Mouse (Mus musculus) left cerebral cortex, postnatal 25 days (tissue): ENCODE measurements around the gene Usp47. TPM values are rescaled to one million over a fixed set of nuclear protein-coding genes. Genes with fewer than 3 reads are reported as not detected.

Experiments used
- DNase-seq, 2 experiments: peaks; one replicate each; pipeline ENCODE4 v3.0.0; 2022; ENCODE audit warnings: low spot score in 2 of 2, mixed read lengths in 1 of 2
- intact Hi-C: fragments of 180-260 bp; cut with DNase I; formaldehyde crosslinking; loops from one replicate; pipeline ENCODE4 v1.15.1; 2025
- total RNA-seq, 2 experiments: library from RNA; stranded (reverse); gene quantifications; 2 replicates each; pipeline ENCODE4 v1.2.3; 2021

The Usp47 gene
- total RNA-seq, 2 experiments from 2014 or later = 61.9 to 67.0 TPM

DNA sequence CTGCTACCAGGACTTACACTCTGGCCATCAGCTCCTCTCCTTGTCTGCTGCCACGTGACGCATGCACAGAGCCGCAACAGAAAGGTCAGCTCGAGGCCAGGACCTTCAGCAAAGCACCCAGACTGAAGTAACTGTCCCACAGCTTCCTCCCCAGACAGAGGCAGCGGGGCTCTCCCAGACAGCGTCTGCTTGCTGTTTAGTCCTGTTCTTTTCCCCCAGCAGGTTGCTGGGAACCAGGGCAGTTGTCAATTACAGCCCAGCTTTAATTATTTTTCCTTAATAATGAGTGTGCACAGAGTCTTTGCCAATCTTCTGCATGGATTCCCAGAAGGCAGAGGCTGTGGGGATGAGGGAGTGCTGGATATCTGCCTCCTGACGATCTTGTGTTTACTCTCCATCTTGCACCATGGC, 119.8 kb downstream of the Usp47 start:
- intact Hi-C loops = no loop called here
- no peak for DNase-seq

DNA sequence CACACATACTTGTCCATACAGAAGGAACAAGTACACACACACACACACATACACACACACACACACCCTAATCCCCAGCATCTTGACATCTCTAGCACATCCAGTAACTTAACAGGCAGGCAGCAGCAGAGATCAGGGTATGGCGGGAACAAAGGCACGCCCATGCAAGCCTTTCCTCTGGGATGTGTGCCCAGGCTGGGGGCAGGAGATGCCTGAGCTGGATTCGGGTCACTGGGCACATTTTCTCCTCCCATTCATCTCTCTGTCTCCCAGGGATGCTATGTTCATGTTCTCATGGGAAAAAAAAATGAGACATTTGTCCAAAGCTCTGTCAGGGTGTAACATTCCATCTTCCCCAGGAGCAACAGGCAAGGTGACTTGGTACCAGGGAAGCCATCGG, 120.7 kb downstream of the Usp47 start:
- no peak for DNase-seq
- intact Hi-C loops = no loop called here

DNA sequence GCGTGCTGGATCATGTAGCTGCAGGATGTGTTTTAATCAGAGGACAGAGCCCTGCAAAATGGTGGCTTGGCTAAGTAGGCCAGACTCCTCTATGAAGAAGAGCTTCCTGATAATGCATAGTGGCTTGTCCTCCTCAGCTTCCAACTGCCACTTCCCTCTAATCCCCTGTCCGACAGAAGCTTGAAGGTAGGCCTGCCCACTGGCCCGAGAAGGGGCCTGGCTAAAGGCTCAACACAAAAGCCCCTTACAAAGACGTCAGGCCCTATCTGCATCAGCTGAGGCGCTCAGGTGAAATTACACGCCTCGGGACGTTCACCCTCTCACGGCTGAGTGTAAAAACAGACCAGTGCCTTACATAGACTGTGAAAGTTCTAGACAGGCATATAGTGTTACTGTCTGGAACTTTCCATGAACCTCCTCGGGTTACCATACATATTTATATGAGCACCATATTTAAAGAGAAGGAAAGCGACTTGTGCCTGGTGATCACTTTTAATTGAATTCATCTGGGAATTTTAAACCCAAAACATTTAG, 121.4 kb downstream of the Usp47 start:
- no peak for DNase-seq
- intact Hi-C loops = no loop called here

GRCm38 (mm10) chr7:112147979-112148378, 124.7 kb downstream of the Usp47 start:
- DNase-seq = no peak
- intact Hi-C loops = no loop called here

DNA sequence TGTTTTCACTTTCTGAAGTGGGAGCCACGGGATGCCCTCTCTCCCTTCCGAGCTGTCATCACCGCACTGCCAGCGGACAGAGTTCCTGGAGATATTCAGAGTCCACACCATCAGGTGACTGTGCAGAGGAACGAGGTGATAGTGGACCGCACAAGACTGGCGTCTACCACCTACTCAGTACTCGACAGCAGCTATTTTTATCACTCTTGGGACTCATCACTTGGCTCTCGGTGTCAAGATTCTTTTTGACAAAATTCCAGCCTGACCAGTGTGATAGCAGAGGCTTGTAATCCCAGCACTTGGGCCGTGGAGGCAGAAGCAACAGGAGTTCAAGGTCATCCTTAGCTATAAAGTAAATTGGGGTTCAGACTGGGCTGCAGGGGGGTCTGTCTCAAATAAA, 125.8 kb downstream of the Usp47 start:
- DNase-seq = no peak
- intact Hi-C loops = no loop called here

GRCm38 (mm10) chr7:112154445-112154844, 131.1 kb downstream of the Usp47 start:
- intact Hi-C loops = no loop called here
- DNase-seq = no peak

GRCm38 (mm10) chr7:112155194-112155593, 131.9 kb downstream of the Usp47 start:
- no peak for DNase-seq
- intact Hi-C loops = no loop called here

DNA sequence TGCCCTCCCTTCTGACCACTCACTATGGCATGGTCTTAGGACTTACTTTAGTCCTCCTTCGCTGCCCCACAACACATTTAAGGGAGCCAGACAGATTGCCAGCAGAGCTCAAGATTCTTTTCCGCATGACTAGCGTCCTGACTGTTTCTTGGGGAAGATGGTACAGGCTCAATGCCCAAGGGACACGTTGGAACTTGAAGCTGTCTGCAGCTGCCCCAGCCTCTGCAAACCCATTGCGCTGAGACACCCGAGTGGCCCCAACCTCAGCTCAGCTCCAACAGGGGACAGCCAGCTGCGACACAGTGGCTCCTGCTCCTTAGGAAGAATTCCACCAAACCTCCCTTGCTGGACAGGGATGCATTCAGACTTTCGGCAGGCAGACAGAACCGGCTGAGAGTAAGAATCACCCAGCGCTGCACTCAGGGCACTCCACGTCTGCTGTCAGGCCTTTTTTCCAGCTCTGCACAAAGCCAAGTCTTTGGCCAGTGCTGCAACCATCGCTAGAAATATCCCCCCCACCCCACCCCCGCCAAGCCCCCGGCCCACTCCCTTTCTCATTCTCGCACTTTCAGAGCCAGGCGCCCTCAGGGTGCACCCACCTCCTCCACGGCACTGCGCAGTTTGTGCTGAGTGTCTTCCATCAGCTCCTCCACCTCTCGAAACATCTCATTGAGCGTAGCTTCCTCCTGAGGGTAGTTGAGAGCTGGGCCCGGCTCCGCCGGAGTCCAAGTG, 134.4 kb downstream of the Usp47 start:
- DNase-seq = peak in 1 of 2 experiments; percentile 38
- intact Hi-C loops = no loop called here

DNA sequence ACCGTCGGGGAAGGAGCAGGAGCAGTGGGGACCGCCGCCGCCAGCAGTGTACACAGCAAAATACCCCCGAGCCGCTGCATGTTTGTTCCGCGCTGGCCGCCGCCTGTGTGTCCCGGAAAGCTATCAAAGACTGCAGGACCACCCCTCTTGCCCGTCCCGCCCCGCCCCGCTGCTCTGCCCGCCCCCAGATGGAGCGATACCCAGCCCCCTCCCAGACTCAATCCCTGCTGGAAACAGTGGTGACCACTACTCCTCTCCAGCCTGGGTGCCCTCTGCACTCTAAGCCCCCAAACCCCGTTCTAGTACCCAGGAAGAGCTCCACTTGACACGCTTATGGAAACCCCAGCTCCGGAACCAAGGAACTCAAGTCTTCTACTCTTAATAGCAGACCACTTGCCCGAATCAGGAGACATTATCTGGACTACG, 135.0 kb downstream of the Usp47 start:
- no peak for DNase-seq
- intact Hi-C loops = no loop called here

DNA sequence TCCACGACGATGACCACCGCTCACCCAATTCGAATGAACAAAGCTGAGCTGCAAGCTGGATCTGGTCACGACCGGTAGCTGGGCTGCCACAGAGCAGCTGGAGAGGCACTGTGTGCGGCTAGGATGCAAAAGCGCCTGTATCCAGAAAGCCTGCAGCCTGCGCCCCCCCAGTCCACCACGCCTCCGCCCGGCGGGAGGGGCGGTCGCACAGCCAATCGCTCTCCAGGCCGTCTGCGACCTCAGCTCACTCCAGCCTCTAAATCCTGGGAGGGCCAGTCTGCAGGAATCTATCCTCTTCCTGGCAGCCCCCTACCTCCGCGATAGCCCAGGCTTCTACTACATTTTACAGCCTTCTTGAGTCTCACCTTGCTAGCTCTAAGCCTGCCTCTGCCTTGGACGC, 135.6 kb downstream of the Usp47 start, which contains the start of gene Dkk3:
Dkk3 (minus strand) TSS at position 116 of the 400 bp plus-strand sequence.
- intact Hi-C loops = no loop called here
- DNase-seq = peak; percentile 27 to 65

GRCm38 (mm10) chr7:112159835-112160234, 136.5 kb downstream of the Usp47 start:
- no peak for DNase-seq
- intact Hi-C loops = no loop called here

Other genes with a start within 250 kb of the Usp47 start
- 10 to 100 TPM; 46.1 to 47.9 TPM for gene Galnt18, start 243.5 kb upstream of the Usp47 start, total RNA-seq
- gene Dkk3, start 135.6 kb downstream of the Usp47 start, total RNA-seq = 100 to 1,000 TPM; 117 to 160 TPM
- gene Mical2, start 202.4 kb downstream of the Usp47 start, total RNA-seq = 100 to 1,000 TPM; 610 to 744 TPM